Mouse (Mus musculus) midbrain, embryonic 12.5 days (tissue): ENCODE measurements around the gene Ehf. TPM values are rescaled to one million over a fixed set of nuclear protein-coding genes. Genes with fewer than 3 reads are reported as not detected.

Experiments used
- ATAC-seq: fragments of 200-750 bp; cut with Nextera tagmentation; 2 replicates; pipeline ENCODE4 v1.8.0; 2017; ENCODE audit warnings: low read depth, moderate TSS enrichment, moderate library complexity; ENCODE audit not compliant: low FRiP score
- H3K27ac ChIP-seq: fragments of 300-500 bp; sonication (generic); replicated peaks from 2 replicates; pipeline ENCODE4 v1.5.1; 2016; ENCODE audit warnings: mild to moderate bottlenecking
- H3K27me3 ChIP-seq: fragments of 300-500 bp; sonication (generic); 2 replicates; pipeline ENCODE4 v1.6.1; 2016; ENCODE audit warnings: mild to moderate bottlenecking
- H3K36me3 ChIP-seq: fragments of 300-500 bp; sonication (generic); 2 replicates; pipeline ENCODE4 v1.6.1; 2016
- H3K4me1 ChIP-seq: fragments of 300-500 bp; sonication (generic); 2 replicates; pipeline ENCODE4 v1.6.1; 2016
- H3K4me2 ChIP-seq: fragments of 300-500 bp; sonication (generic); replicated peaks from 2 replicates; pipeline ENCODE4 v1.6.1; 2016; ENCODE audit warnings: mild to moderate bottlenecking, moderate library complexity
- H3K4me3 ChIP-seq: fragments of 300-500 bp; sonication (generic); 2 replicates; pipeline ENCODE4 v1.5.1; 2016; ENCODE audit warnings: mild to moderate bottlenecking
- H3K9ac ChIP-seq: fragments of 300-500 bp; sonication (generic); replicated peaks from 2 replicates; pipeline ENCODE4 v1.6.1; 2016; ENCODE audit warnings: mild to moderate bottlenecking, moderate library complexity
- H3K9me3 ChIP-seq: fragments of 300-500 bp; sonication (generic); 2 replicates; pipeline ENCODE4 v1.6.1; 2016; ENCODE audit warnings: mild to moderate bottlenecking
- WGBS: fragments of 180-500 bp; shearing (Covaris S2); methylation state at CpG from one replicate; pipeline ENCODE4 v1.1.7; 2016; 5-methylcytosine and 5-hydroxymethylcytosine counted together
- polyA plus RNA-seq: library from polyadenylated mRNA; unstranded; fragments of >200 nt; fragmentation: Nextera tagmentation; extraction: Ambion mirVana; gene quantifications from 2 replicates; pipeline ENCODE4 v1.2.1, GENCODE M21; 2016

The Ehf gene
- polyA plus RNA-seq, 1 experiment from 2014 or later, result not detected

- H3K27me3 ChIP-seq, result no peaks in the 10 kb centered on the region
- WGBS, result 88% methylated on average over 2 of the region's 2 CpGs
- no peak overlapping the region for H3K27ac ChIP-seq
- H3K4me2 ChIP-seq, result no peak overlapping the region
- H3K9ac ChIP-seq, result no peak overlapping the region
- no peak overlapping the region for H3K4me3 ChIP-seq
- ATAC-seq, result no peak
- no peaks in the 10 kb centered on the region for H3K36me3 ChIP-seq
- no peaks in the 10 kb centered on the region for H3K4me1 ChIP-seq
- H3K9me3 ChIP-seq, result no peaks in the 10 kb centered on the region
Measured at GRCm38 (mm10) chr2:103274803-103275202, 28.3 kb downstream of the Ehf start.

- H3K9ac ChIP-seq, result no peak overlapping the region
- no peak for ATAC-seq
Measured at GRCm38 (mm10) chr2:103274270-103274669, 28.8 kb downstream of the Ehf start.

GRCm38 (mm10) chr2:103271481-103271880, 31.6 kb downstream of the Ehf start:
- ATAC-seq, result no peak
- Histone ChIP-seq H3K27me3 (no peaks in the 10 kb centered on the region), H3K4me3 (no peak overlapping the region), H3K9ac (no peak overlapping the region), H3K4me1 (no peaks in the 10 kb centered on the region), H3K9me3 (no peaks in the 10 kb centered on the region), H3K36me3 (no peaks in the 10 kb centered on the region), H3K27ac (no peak overlapping the region), H3K4me2 (no peak overlapping the region)
- 90% methylated on average over 8 of the region's 8 CpGs for WGBS

More at GRCm38 (mm10) chr2:103274270-103274669, 28.8 kb downstream of the Ehf start:
- 94% methylated on average over 1 of the region's 1 CpGs for WGBS
- H3K27ac ChIP-seq, result no peak overlapping the region
- H3K4me3 ChIP-seq, result no peak overlapping the region
- H3K36me3 ChIP-seq, result no peaks in the 10 kb centered on the region
- no peak overlapping the region for H3K4me2 ChIP-seq
- H3K27me3 ChIP-seq, result no peaks in the 10 kb centered on the region
- no peaks in the 10 kb centered on the region for H3K4me1 ChIP-seq
- H3K9me3 ChIP-seq, result no peaks in the 10 kb centered on the region

- no peak for ATAC-seq
- Histone ChIP-seq H3K4me2 (no peak overlapping the region), H3K9ac (no peak overlapping the region), H3K9me3 (no peaks in the 10 kb centered on the region), H3K4me3 (no peak overlapping the region), H3K27me3 (no peaks in the 10 kb centered on the region), H3K4me1 (no peaks in the 10 kb centered on the region), H3K27ac (no peak overlapping the region), H3K36me3 (no peaks in the 10 kb centered on the region)
- WGBS, result 85% methylated on average over 5 of the region's 5 CpGs
Measured at GRCm38 (mm10) chr2:103270556-103271160, 32.4 kb downstream of the Ehf start.

- Histone ChIP-seq H3K4me3 (no peak overlapping the region), H3K4me2 (no peak overlapping the region), H3K27me3 (no peaks in the 10 kb centered on the region), H3K9me3 (no peaks in the 10 kb centered on the region), H3K4me1 (no peaks in the 10 kb centered on the region), H3K36me3 (no peaks in the 10 kb centered on the region), H3K27ac (no peak overlapping the region), H3K9ac (no peak overlapping the region)
- no peak for ATAC-seq
- WGBS, result 84% methylated on average over 4 of the region's 4 CpGs
Measured at GRCm38 (mm10) chr2:103239086-103239485, 64.0 kb downstream of the Ehf start.

- 92% methylated on average over 2 of the region's 2 CpGs for WGBS
- Histone ChIP-seq H3K4me2 (no peak overlapping the region), H3K27me3 (no peaks in the 10 kb centered on the region), H3K36me3 (no peaks in the 10 kb centered on the region), H3K4me1 (no peaks in the 10 kb centered on the region), H3K27ac (no peak overlapping the region), H3K9ac (no peak overlapping the region), H3K4me3 (no peak overlapping the region), H3K9me3 (no peaks in the 10 kb centered on the region)
- ATAC-seq, result no peak
Measured at GRCm38 (mm10) chr2:103226781-103227180, 76.3 kb downstream of the Ehf start.

- no peaks in the 10 kb centered on the region for H3K36me3 ChIP-seq
Measured at GRCm38 (mm10) chr2:103220871-103221270, 82.2 kb downstream of the Ehf start.

GRCm38 (mm10) chr2:103218323-103218722, 84.8 kb downstream of the Ehf start:
- Histone ChIP-seq H3K9me3 (no peaks in the 10 kb centered on the region), H3K4me3 (no peak overlapping the region), H3K27me3 (no peaks in the 10 kb centered on the region), H3K36me3 (no peaks in the 10 kb centered on the region), H3K4me2 (no peak overlapping the region), H3K9ac (no peak overlapping the region), H3K27ac (no peak overlapping the region), H3K4me1 (no peaks in the 10 kb centered on the region; the same call in 1 of the 2 replicates)
- no peak for ATAC-seq
- 90% methylated on average over 4 of the region's 4 CpGs for WGBS

More at GRCm38 (mm10) chr2:103220871-103221270, 82.2 kb downstream of the Ehf start:
- WGBS, result 90% methylated on average over 2 of the region's 2 CpGs
- Histone ChIP-seq H3K9ac (no peak overlapping the region), H3K27me3 (no peaks in the 10 kb centered on the region), H3K4me1 (no peaks in the 10 kb centered on the region), H3K27ac (no peak overlapping the region), H3K4me2 (no peak overlapping the region), H3K4me3 (no peak overlapping the region), H3K9me3 (no peaks in the 10 kb centered on the region)
- no peak for ATAC-seq

- Histone ChIP-seq H3K27ac (no peak overlapping the region), H3K4me3 (no peak overlapping the region), H3K9me3 (no peaks in the 10 kb centered on the region), H3K27me3 (no peaks in the 10 kb centered on the region), H3K9ac (no peak overlapping the region), H3K4me1 (no peaks in the 10 kb centered on the region; the same call in 1 of the 2 replicates), H3K36me3 (no peaks in the 10 kb centered on the region), H3K4me2 (no peak overlapping the region)
- no peak for ATAC-seq
- WGBS, result 90% methylated on average over 4 of the region's 4 CpGs
Measured at GRCm38 (mm10) chr2:103215801-103216200, 87.3 kb downstream of the Ehf start.

- Histone ChIP-seq H3K9me3 (no peaks in the 10 kb centered on the region), H3K36me3 (no peaks in the 10 kb centered on the region), H3K4me2 (no peak overlapping the region), H3K4me1 (no peaks in the 10 kb centered on the region; the same call in 1 of the 2 replicates), H3K9ac (no peak overlapping the region), H3K27ac (no peak overlapping the region), H3K4me3 (no peak overlapping the region), H3K27me3 (no peaks in the 10 kb centered on the region)
- no peak for ATAC-seq
- WGBS, result 32% methylated on average over 8 of the region's 8 CpGs
Measured at GRCm38 (mm10) chr2:103214861-103215260, 88.2 kb downstream of the Ehf start.

GRCm38 (mm10) chr2:103213547-103213946, 89.5 kb downstream of the Ehf start:
- 65% methylated on average over 1 of the region's 1 CpGs for WGBS
- H3K9ac ChIP-seq, result no peak overlapping the region
- H3K4me1 ChIP-seq, result no peaks in the 10 kb centered on the region; the same call in 1 of the 2 replicates
- no peaks in the 10 kb centered on the region for H3K36me3 ChIP-seq
- no peaks in the 10 kb centered on the region for H3K27me3 ChIP-seq
- H3K27ac ChIP-seq, result no peak overlapping the region
- H3K4me2 ChIP-seq, result no peak overlapping the region
- H3K9me3 ChIP-seq, result no peaks in the 10 kb centered on the region
- ATAC-seq, result no peak
- no peak overlapping the region for H3K4me3 ChIP-seq
